Mouse (Mus musculus): ENCODE measurements around the gene Sirt7. TPM values are rescaled to one million over a fixed set of nuclear protein-coding genes. Genes with fewer than 3 reads are reported as not detected.

Gene Sirt7
- total RNA-seq, 1 experiment = 29.4 TPM

DNA sequence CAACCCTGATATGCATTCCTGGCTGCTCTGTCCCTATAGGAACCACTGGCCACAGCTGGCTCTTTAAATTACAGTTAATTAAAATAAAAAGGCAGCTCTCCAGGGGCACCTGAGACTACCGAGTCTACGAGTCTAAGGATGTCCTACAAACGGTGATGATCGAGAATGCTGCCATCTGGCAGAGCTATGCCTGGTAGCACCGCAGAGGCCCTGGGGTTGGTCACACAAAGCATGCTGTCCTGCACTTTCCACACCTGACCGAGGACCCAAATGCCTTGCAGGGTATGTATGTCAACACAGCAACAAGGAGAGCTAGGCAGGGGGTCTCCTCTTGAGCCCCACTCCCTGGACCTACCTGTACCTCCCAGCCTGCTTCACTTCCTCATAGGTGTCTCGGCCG is 11.1 kb downstream of the Sirt7 start:
- Histone ChIP-seq H3K4me1 (ENCODE audit: control insufficient read depth in 2 of 2, insufficient read depth in 2 of 2, low read length in 2 of 2, poor library complexity in 1 of 2) (peaks cover 8 to 26% of the 10 kb centered on the region in 2 experiments; a peak in 3 of 4 replicates), H3K36me3 (ENCODE audit: control insufficient read depth, insufficient read depth, low read length, poor library complexity, severe bottlenecking) (peaks cover 38% of the 10 kb centered on the region), H3K9me3 (ENCODE audit: control insufficient read depth, insufficient read depth, low read depth, low read length) (no peaks in the 10 kb centered on the region), H3K9ac (ENCODE audit: insufficient read depth, low read depth, low read length, poor library complexity, severe bottlenecking) (no peak overlapping the region), H3K27ac (ENCODE audit: insufficient read depth, low read depth, low read length, poor library complexity, severe bottlenecking) (no peak overlapping the region), H3K4me3 (ENCODE audit: insufficient read depth in 1 of 2, low read depth in 1 of 2, low read length in 2 of 2, poor library complexity in 1 of 2, severe bottlenecking in 1 of 2) (no peak overlapping the region)
- in situ Hi-C loops (cut with MboI; ENCODE audit: low sequenced_read_pairs in 2 of 2, unreplicated experiment in 2 of 2) = no loop called here
- TF ChIP-seq MAFK (IDR thresholded peaks at IDR 0.05; ENCODE audit: insufficient read depth, low read depth, low read length) (no peak), ZC3H11A (IDR thresholded peaks at IDR 0.05; ENCODE audit: borderline replicate concordance, low read depth, low read length) (no peak), CHD2 (IDR thresholded peaks at IDR 0.05; ENCODE audit: low read depth, low read length) (no peak), HCFC1 (IDR thresholded peaks at IDR 0.05; ENCODE audit: borderline replicate concordance, insufficient read depth, low read length) (no peak)
- DNase-seq (ENCODE audit: low read depth, low spot score) = no peak

GRCm38 (mm10) chr11:120613481-120613972 is 11.5 kb downstream of the Sirt7 start:
- Histone ChIP-seq H3K9me3 (ENCODE audit: control insufficient read depth, insufficient read depth, low read depth, low read length) (no peaks in the 10 kb centered on the region), H3K4me1 (ENCODE audit: control insufficient read depth in 2 of 2, insufficient read depth in 2 of 2, low read length in 2 of 2, poor library complexity in 1 of 2) (peaks cover 6 to 29% of the 10 kb centered on the region in 2 experiments; a peak in 3 of 4 replicates), H3K36me3 (ENCODE audit: control insufficient read depth, insufficient read depth, low read length, poor library complexity, severe bottlenecking) (peaks cover 38% of the 10 kb centered on the region), H3K4me3 (ENCODE audit: insufficient read depth in 1 of 2, low read depth in 1 of 2, low read length in 2 of 2, poor library complexity in 1 of 2, severe bottlenecking in 1 of 2) (no peak overlapping the region), H3K27ac (ENCODE audit: insufficient read depth, low read depth, low read length, poor library complexity, severe bottlenecking) (no peak overlapping the region), H3K9ac (ENCODE audit: insufficient read depth, low read depth, low read length, poor library complexity, severe bottlenecking) (no peak overlapping the region)
- TF ChIP-seq ZC3H11A (IDR thresholded peaks at IDR 0.05; ENCODE audit: borderline replicate concordance, low read depth, low read length) (no peak), ZNF384 (IDR thresholded peaks at IDR 0.05; ENCODE audit: low read depth, low read length) (no peak), CHD2 (IDR thresholded peaks at IDR 0.05; ENCODE audit: low read depth, low read length) (no peak), MAFK (IDR thresholded peaks at IDR 0.05; ENCODE audit: insufficient read depth, low read depth, low read length) (no peak), HCFC1 (IDR thresholded peaks at IDR 0.05; ENCODE audit: borderline replicate concordance, insufficient read depth, low read length) (no peak)
- no peak for DNase-seq (ENCODE audit: low read depth, low spot score)
- in situ Hi-C loops (cut with MboI; ENCODE audit: low sequenced_read_pairs in 2 of 2, unreplicated experiment in 2 of 2) = no loop called here

GRCm38 (mm10) chr11:120612763-120613162 is 12.3 kb downstream of the Sirt7 start:
- Histone ChIP-seq H3K4me1 (ENCODE audit: control insufficient read depth in 2 of 2, insufficient read depth in 2 of 2, low read length in 2 of 2, poor library complexity in 1 of 2) (peaks cover 4 to 33% of the 10 kb centered on the region in 2 experiments; a peak in 3 of 4 replicates), H3K27ac (ENCODE audit: insufficient read depth, low read depth, low read length, poor library complexity, severe bottlenecking) (no peak overlapping the region), H3K4me3 (ENCODE audit: insufficient read depth in 1 of 2, low read depth in 1 of 2, low read length in 2 of 2, poor library complexity in 1 of 2, severe bottlenecking in 1 of 2) (peak overlapping the region in 1 of 2 experiments; percentile 9; a peak in 1 of 4 replicates), H3K9ac (ENCODE audit: insufficient read depth, low read depth, low read length, poor library complexity, severe bottlenecking) (no peak overlapping the region), H3K36me3 (ENCODE audit: control insufficient read depth, insufficient read depth, low read length, poor library complexity, severe bottlenecking) (peaks cover 38% of the 10 kb centered on the region), H3K9me3 (ENCODE audit: control insufficient read depth, insufficient read depth, low read depth, low read length) (no peaks in the 10 kb centered on the region)
- no peak for DNase-seq (ENCODE audit: low read depth, low spot score)
- no peak for TF ChIP-seq HCFC1 (IDR thresholded peaks at IDR 0.05; ENCODE audit: borderline replicate concordance, insufficient read depth, low read length)
- peak; percentile 44; the same call in 1 of the 2 replicates for TF ChIP-seq ZC3H11A (IDR thresholded peaks at IDR 0.05; ENCODE audit: borderline replicate concordance, low read depth, low read length)
- in situ Hi-C loops (cut with MboI; ENCODE audit: low sequenced_read_pairs in 2 of 2, unreplicated experiment in 2 of 2) = no loop called here

DNA sequence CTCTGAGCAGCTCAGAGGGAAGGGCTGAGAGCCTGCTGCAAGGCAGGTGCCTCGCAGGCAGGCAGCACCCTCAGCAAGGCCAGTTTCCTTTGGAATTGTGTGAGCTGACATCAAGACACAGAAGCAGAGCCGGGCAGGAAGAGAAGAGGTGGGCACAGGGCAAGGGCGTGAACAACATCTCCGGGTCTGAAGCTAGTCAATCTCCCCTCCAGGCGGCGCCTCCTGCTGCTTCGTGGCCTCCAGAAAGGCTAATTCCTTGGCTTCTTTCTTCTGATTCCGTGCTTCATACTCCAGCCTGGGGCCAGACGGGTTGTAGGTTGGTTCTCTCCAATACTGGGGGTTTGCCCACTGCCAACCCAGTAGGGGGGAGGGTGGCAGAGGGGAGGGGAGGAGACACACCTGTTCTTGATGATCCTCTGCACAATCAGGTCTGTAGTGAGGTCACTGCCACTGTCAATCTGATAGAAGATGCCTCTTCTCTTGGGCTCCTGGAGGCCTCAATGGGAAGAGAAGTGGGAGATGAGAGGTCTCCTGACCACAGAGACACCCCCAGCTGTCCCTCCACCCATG is 14.5 kb downstream of the Sirt7 start:
- Histone ChIP-seq H3K9me3 (ENCODE audit: control insufficient read depth, insufficient read depth, low read depth, low read length) (no peaks in the 10 kb centered on the region), H3K27ac (ENCODE audit: insufficient read depth, low read depth, low read length, poor library complexity, severe bottlenecking) (no peak overlapping the region), H3K4me1 (ENCODE audit: control insufficient read depth in 2 of 2, insufficient read depth in 2 of 2, low read length in 2 of 2, poor library complexity in 1 of 2) (peaks cover 0 to 28% of the 10 kb centered on the region in 2 experiments; a peak in 3 of 4 replicates), H3K36me3 (ENCODE audit: control insufficient read depth, insufficient read depth, low read length, poor library complexity, severe bottlenecking) (peaks cover 41% of the 10 kb centered on the region), H3K4me3 (ENCODE audit: insufficient read depth in 1 of 2, low read depth in 1 of 2, low read length in 2 of 2, poor library complexity in 1 of 2, severe bottlenecking in 1 of 2) (no peak overlapping the region), H3K9ac (ENCODE audit: insufficient read depth, low read depth, low read length, poor library complexity, severe bottlenecking) (no peak overlapping the region)
- TF ChIP-seq ZNF384 (IDR thresholded peaks at IDR 0.05; ENCODE audit: low read depth, low read length) = no peak
- TF ChIP-seq MAFK (IDR thresholded peaks at IDR 0.05; ENCODE audit: insufficient read depth, low read depth, low read length) = no peak
- TF ChIP-seq CHD2 (IDR thresholded peaks at IDR 0.05; ENCODE audit: low read depth, low read length) = no peak
- no peak for TF ChIP-seq HCFC1 (IDR thresholded peaks at IDR 0.05; ENCODE audit: borderline replicate concordance, insufficient read depth, low read length)
- TF ChIP-seq ZC3H11A (IDR thresholded peaks at IDR 0.05; ENCODE audit: borderline replicate concordance, low read depth, low read length) = no peak
- in situ Hi-C loops (cut with MboI; ENCODE audit: low sequenced_read_pairs in 2 of 2, unreplicated experiment in 2 of 2) = no loop called here
- DNase-seq (ENCODE audit: low read depth, low spot score) = no peak
